In genomic region chr11:101424925-101425813, GRCm38 (mm10) we compare ENCODE assay signal across 8 mouse cellular contexts. TPM values are rescaled to one million over a fixed set of nuclear protein-coding genes. Genes with fewer than 3 reads are reported as not detected.
DNase-seq lines count a peak whose midpoint lies in the region; ATAC-seq and TF ChIP-seq lines count a peak whose summit lies in the region.

Rundc1 (plus strand) TSS chr11:101425085.
Ptges3l (minus strand) TSS chr11:101425333.

- no peaks in the 10 kb centered on the region for H3K9me3 ChIP-seq in G1E (replicated peaks)
- no peaks in the 10 kb centered on the region for H3K9me3 ChIP-seq in forebrain, embryonic 16.5 days (ENCODE audit: control insufficient read depth, low read length)
- H3K9me3 ChIP-seq in lung, embryonic 14.5 days (ENCODE audit: low read depth, low read length), result no peaks in the 10 kb centered on the region

- intact Hi-C loops in heart, postnatal 36 days (cut with DNase I), result no loop called here

- peak; percentile 80 for ATAC-seq in G1E (ENCODE audit: extremely low read depth, insufficient number of reproducible peaks, low FRiP score, poor library complexity, severe bottlenecking)
- peak; percentile 97 for ATAC-seq in forebrain, embryonic 16.5 days
- ATAC-seq in lung, embryonic 14.5 days (ENCODE audit: insufficient read depth), result peak; percentile 95

- under 1% methylated on average over 81 of the region's 81 CpGs for WGBS in forebrain, embryonic 16.5 days
- under 1% methylated on average over 80 of the region's 81 CpGs for WGBS in lung, embryonic 14.5 days
- WGBS in olfactory bulb, adult 2 months, result under 1% methylated on average over 81 of the region's 81 CpGs
- under 1% methylated on average over 74 of the region's 81 CpGs for WGBS in thymus, adult 2 months

- peak within 1 kb of the TSS; percentile 82 for H3K9ac ChIP-seq in forebrain, embryonic 16.5 days (replicated peaks; ENCODE audit: low read depth, low read length)
- H3K9ac ChIP-seq in lung, embryonic 14.5 days, result peak within 1 kb of the TSS; percentile 78

- H3K4me1 ChIP-seq in G1E (ENCODE audit: insufficient read depth, low read depth, low read length), result peaks cover 40% of the 10 kb centered on the region
- H3K4me1 ChIP-seq in forebrain, embryonic 16.5 days (replicated peaks; ENCODE audit: control insufficient read depth, insufficient read depth, low read length), result peaks cover 25% of the 10 kb centered on the region
- peaks cover 14% of the 10 kb centered on the region for H3K4me1 ChIP-seq in lung, embryonic 14.5 days (ENCODE audit: insufficient read depth)
- H3K4me1 ChIP-seq in olfactory bulb, adult 2 months (ENCODE audit: control insufficient read depth, insufficient read depth, low read length), result peaks cover 9% of the 10 kb centered on the region
- H3K4me1 ChIP-seq in thymus, adult 2 months (replicated peaks; ENCODE audit: control insufficient read depth, insufficient read depth, low read length), result peaks cover 11% of the 10 kb centered on the region

- H3K4me2 ChIP-seq in forebrain, embryonic 16.5 days (ENCODE audit: low read length), result peak within 1 kb of the TSS; percentile 92
- peak within 1 kb of the TSS; percentile 92 for H3K4me2 ChIP-seq in lung, embryonic 14.5 days

- H3K36me3 ChIP-seq in G1E (replicated peaks), result peaks cover 29% of the 10 kb centered on the region
- H3K36me3 ChIP-seq in forebrain, embryonic 16.5 days (ENCODE audit: control insufficient read depth, insufficient read depth), result peaks cover 3% of the 10 kb centered on the region; the same call in 1 of the 2 replicates
- H3K36me3 ChIP-seq in lung, embryonic 14.5 days (ENCODE audit: insufficient read depth), result peaks cover 12% of the 10 kb centered on the region
- H3K36me3 ChIP-seq in thymus, adult 2 months (ENCODE audit: control insufficient read depth, insufficient read depth, low read length), result peaks cover 5% of the 10 kb centered on the region; the same call in 1 of the 2 replicates

- peak within 1 kb of the TSS; percentile 89 for H3K4me3 ChIP-seq in G1E (ENCODE audit: low read depth, low read length)
- peak within 1 kb of the TSS; percentile 97 for H3K4me3 ChIP-seq in forebrain, embryonic 16.5 days (replicated peaks; ENCODE audit: low read length)
- peak within 1 kb of the TSS; percentile 91 for H3K4me3 ChIP-seq in layer of hippocampus, adult 2 months
- H3K4me3 ChIP-seq in lung, embryonic 14.5 days (ENCODE audit: low read depth, low read length), result peak within 1 kb of the TSS; percentile 94
- H3K4me3 ChIP-seq in olfactory bulb, adult 2 months (ENCODE audit: insufficient read depth, low read depth, low read length), result peak within 1 kb of the TSS; percentile 70
- H3K4me3 ChIP-seq in thymus, adult 2 months (ENCODE audit: control insufficient read depth, insufficient read depth, low read length), result peak within 1 kb of the TSS; percentile 95

- H3K27me3 ChIP-seq in G1E (ENCODE audit: insufficient read depth, low read length), result no peaks in the 10 kb centered on the region
- no peaks in the 10 kb centered on the region for H3K27me3 ChIP-seq in forebrain, embryonic 16.5 days (replicated peaks; ENCODE audit: control insufficient read depth, insufficient read depth, low read length)
- H3K27me3 ChIP-seq in lung, embryonic 14.5 days (ENCODE audit: insufficient read depth, low read length), result no peaks in the 10 kb centered on the region
- H3K27me3 ChIP-seq in thymus, adult 2 months (ENCODE audit: control insufficient read depth, insufficient read depth, low read length), result no peaks in the 10 kb centered on the region

- DNase-seq in G1E (ENCODE audit: low spot score), result peak; percentile 94
- peak; percentile 98 for DNase-seq in cerebellum, adult 18-20 months
- DNase-seq in heart, postnatal 36 days, result peak; percentile 98 to 99
- peak; percentile 98 for DNase-seq in layer of hippocampus, adult 2 months (ENCODE audit: low spot score in 2 of 2)
- peak; percentile 99 for DNase-seq in lung, embryonic 14.5 days
- peak; percentile 99 for DNase-seq in thymus, adult 2 months

- no peak for TF ChIP-seq CTCF in G1E (IDR thresholded peaks at IDR 0.05; ENCODE audit: low read depth, low read length)
- peak; percentile 52 for TF ChIP-seq CTCF in layer of hippocampus, adult 2 months (conservative IDR thresholded peaks at IDR 0.05)
- peak; percentile 65 for TF ChIP-seq CTCF in lung, embryonic 14.5 days (IDR thresholded peaks at IDR 0.05; ENCODE audit: low read depth)
- no peak for TF ChIP-seq CTCF in olfactory bulb, adult 2 months (IDR thresholded peaks at IDR 0.05; ENCODE audit: insufficient read depth, low read depth, low read length)
- peak; percentile 63; the same call in 1 of the 2 replicates for TF ChIP-seq CTCF in thymus, adult 2 months (IDR thresholded peaks at IDR 0.05; ENCODE audit: borderline replicate concordance, control insufficient read depth, extremely low read depth, insufficient read depth, low read length, poor library complexity)

- peak within 1 kb of the TSS; percentile 87 for H3K27ac ChIP-seq in forebrain, embryonic 16.5 days (ENCODE audit: low read length)
- H3K27ac ChIP-seq in layer of hippocampus, adult 2 months, result peak within 1 kb of the TSS; percentile 96
- peak within 1 kb of the TSS; percentile 89 for H3K27ac ChIP-seq in lung, embryonic 14.5 days (ENCODE audit: low read depth)
- H3K27ac ChIP-seq in olfactory bulb, adult 2 months (ENCODE audit: insufficient read depth, low read depth, low read length), result peak within 1 kb of the TSS; percentile 43; the same call in 1 of the 2 replicates
- H3K27ac ChIP-seq in thymus, adult 2 months (ENCODE audit: control insufficient read depth, insufficient read depth, low read length), result no peak within 1 kb of the TSS; the same call in 1 of the 2 replicates

- TF ChIP-seq POLR2A in olfactory bulb, adult 2 months (IDR thresholded peaks at IDR 0.05; ENCODE audit: insufficient read depth, low read depth, low read length), result peak; percentile 67
- peak; percentile 59; the same call in 1 of the 2 replicates for TF ChIP-seq POLR2A in thymus, adult 2 months (IDR thresholded peaks at IDR 0.05; ENCODE audit: control insufficient read depth, extremely low read depth, insufficient read depth, low read length, poor library complexity)

RNA-seq across cellular contexts. Expression of gene Rundc1, which starts in this region (rescaled TPM):
- total RNA-seq in G1E (2014; fragmentation: Nextera tagmentation) (5.0 and 6.0 TPM in 2 replicates), G1E (2017) (6.7 and 7.6 TPM in 2 replicates)
- polyA plus RNA-seq in G1E (2012), result 6.7 and 7.2 TPM in 2 replicates
- 32.5 TPM in 2 replicates for polyA plus RNA-seq in forebrain, embryonic 16.5 days (2015; fragmentation: Nextera tagmentation; extraction: Ambion mirVana)
- total RNA-seq in heart, postnatal 36 days (2021), result 10 to 100 TPM; 12.2 to 12.4 TPM
- 10 to 100 TPM; 31.9 to 33.5 TPM for total RNA-seq in layer of hippocampus, adult 2 months (2021)
- 16.6 and 17.4 TPM in 2 replicates for polyA plus RNA-seq in lung, embryonic 14.5 days (2014; fragmentation: Nextera tagmentation; extraction: Ambion mirVana)
- polyA plus RNA-seq in olfactory bulb, adult 2 months (2012; ENCODE audit: insufficient read depth, insufficient read length, low replicate concordance, missing spikeins), result not detected in 2 replicates
- polyA plus RNA-seq in thymus, adult 2 months (2012; rRNA removed), result 27.4 and 28.5 TPM in 2 replicates

RNA-seq across cellular contexts. Expression of gene Ptges3l, which starts in this region (rescaled TPM):
- total RNA-seq in G1E (2014; fragmentation: Nextera tagmentation) (not detected in 2 replicates), G1E (2017) (0.12 and 0.33 TPM in 2 replicates)
- 0.17 and 0.22 TPM in 2 replicates for polyA plus RNA-seq in G1E (2012)
- 2.0 TPM in 2 replicates for polyA plus RNA-seq in forebrain, embryonic 16.5 days (2015; fragmentation: Nextera tagmentation; extraction: Ambion mirVana)
- 10 to 100 TPM; 50.6 to 66.9 TPM for total RNA-seq in heart, postnatal 36 days (2021)
- 1 to 10 TPM in 1 of 2 experiments, under 1 TPM in 1; 0.71 to 2.0 TPM for total RNA-seq in layer of hippocampus, adult 2 months (2021)
- 9.3 and 11.5 TPM in 2 replicates for polyA plus RNA-seq in lung, embryonic 14.5 days (2014; fragmentation: Nextera tagmentation; extraction: Ambion mirVana)
- polyA plus RNA-seq in olfactory bulb, adult 2 months (2012; ENCODE audit: insufficient read depth, insufficient read length, low replicate concordance, missing spikeins), result not detected in 2 replicates
- 1.3 and 3.1 TPM in 2 replicates for polyA plus RNA-seq in thymus, adult 2 months (2012; rRNA removed)

Comparison
In these comparisons a context has a peak if more than half of its experiments do, and no peak if none do; other contexts are left out.
1. RNA of gene Ptges3l (total RNA-seq): 50.6 to 66.9 TPM in heart, postnatal 36 days; 0.71 to 2.0 TPM in layer of hippocampus, adult 2 months and 0.12 to 0.33 TPM in G1E; every median in the first group is over 10 times any median in the second.
2. CTCF ChIP-seq: peak in layer of hippocampus, adult 2 months (single experiment), lung, embryonic 14.5 days (single experiment) and thymus, adult 2 months (single experiment); none in G1E (single experiment) and olfactory bulb, adult 2 months (single experiment).
3. Peak in every context shown above with its lines, with median percentiles within 50 percentile points of each other: ATAC-seq, DNase-seq and H3K4me3 ChIP-seq.